Mouse (Mus musculus) CH12.LX (cell line): ENCODE measurements at regions not wholly inside any gene's neighbourhood (a gene's known extent, or its start where the extent isn't known, plus 50 kb on each side); places are given as distances from the start of the nearest gene placed in this dataset.

Source experiments
- DNase-seq: peaks from one replicate; pipeline ENCODE4 v3.0.0-alpha.2; 2013; ENCODE audit errors: extremely low read depth
- H3K27ac ChIP-seq: 2 replicates; pipeline ENCODE4 v1.5.1; 2012; ENCODE audit warnings: low read depth, mild to moderate bottlenecking, control low read depth, moderate library complexity; ENCODE audit not compliant: insufficient read depth
- H3K27me3 ChIP-seq: replicated peaks from 2 replicates; pipeline ENCODE3; 2012; ENCODE audit warnings: inconsistent platforms
- H3K36me3 ChIP-seq, 2 experiments: replicated peaks in 1 of 2; 2 replicates each; pipeline versions ENCODE3 to v1.6.1; 2012; ENCODE audit warnings: inconsistent platforms in 1 of 2, low read length in 1 of 2, mild to moderate bottlenecking in 1 of 2, mixed read lengths in 1 of 2, moderate library complexity in 1 of 2; ENCODE audit not compliant: control insufficient read depth in 1 of 2, insufficient read depth in 1 of 2
- H3K4me1 ChIP-seq, 2 experiments: 2 replicates each; pipeline ENCODE4 v1.6.1; 2012; ENCODE audit warnings: inconsistent platforms in 1 of 2, moderate library complexity in 1 of 2; ENCODE audit not compliant: insufficient read depth in 2 of 2, control insufficient read depth in 1 of 2
- H3K4me2 ChIP-seq: 2 replicates; pipeline ENCODE4 v1.6.1; 2012; ENCODE audit warnings: low read depth, mild to moderate bottlenecking, control low read depth; ENCODE audit not compliant: poor library complexity, insufficient read depth, severe bottlenecking
- H3K4me3 ChIP-seq, 3 experiments: fragments of 150-350 bp in 1 of 3; sonication (generic) in 1 of 3; replicated peaks in 1 of 3; 2 replicates each; pipeline versions ENCODE3 to v1.5.1; 2011 to 2012; ENCODE audit warnings: low read depth in 2 of 3, low read length in 2 of 3, mild to moderate bottlenecking in 2 of 3, moderate library complexity in 2 of 3, control low read depth in 1 of 3, improper control_type of control experiment in 1 of 3, inconsistent platforms in 1 of 3, mixed read lengths in 1 of 3; ENCODE audit not compliant: poor library complexity in 1 of 3
- H3K79me2 ChIP-seq: replicated peaks from 2 replicates; pipeline ENCODE4 v1.6.1; 2012; ENCODE audit warnings: mild to moderate bottlenecking, moderate library complexity; ENCODE audit not compliant: control insufficient read depth, poor library complexity, insufficient read depth, severe bottlenecking; ENCODE audit errors: extremely low read depth
- H3K9ac ChIP-seq: 2 replicates; pipeline ENCODE4 v1.6.1; 2012; ENCODE audit warnings: low read depth, mild to moderate bottlenecking, control low read depth, moderate library complexity; ENCODE audit not compliant: insufficient read depth
- H3K9me3 ChIP-seq: replicated peaks from 2 replicates; pipeline ENCODE3; 2012; ENCODE audit warnings: low read length, inconsistent platforms, mixed read lengths
- CHD1 ChIP-seq: IDR thresholded peaks from 2 replicates; pipeline ENCODE4 v1.6.1; 2012; ENCODE audit warnings: low read depth, low read length, improper control_type of control experiment, inconsistent platforms
- CHD2 ChIP-seq: IDR thresholded peaks from 2 replicates; pipeline ENCODE4 v1.6.1; 2011; ENCODE audit warnings: low read length, improper control_type of control experiment
- CTCF ChIP-seq, 2 experiments: IDR thresholded peaks in 1 of 2; conservative IDR thresholded peaks in 1 of 2; 2 replicates each; pipeline ENCODE4 v1.5.1; 2011 to 2012; ENCODE audit warnings: low read depth in 2 of 2, low read length in 2 of 2, improper control_type of control experiment in 1 of 2, inconsistent platforms in 1 of 2, mild to moderate bottlenecking in 1 of 2, moderate library complexity in 1 of 2
- E2F4 ChIP-seq: IDR thresholded peaks from 2 replicates; pipeline ENCODE4 v1.6.1; 2011; ENCODE audit warnings: low read depth, low read length, improper control_type of control experiment; ENCODE audit not compliant: insufficient replicate concordance
- ELF1 ChIP-seq: IDR thresholded peaks from 2 replicates; pipeline ENCODE4 v1.6.1; 2014; ENCODE audit warnings: low read depth, mild to moderate bottlenecking, inconsistent platforms, low read length, improper control_type of control experiment
- ETS1 ChIP-seq: conservative IDR thresholded peaks from 2 replicates; pipeline ENCODE4 v1.6.1; 2012; ENCODE audit warnings: low read depth, mild to moderate bottlenecking, inconsistent platforms, low read length, improper control_type of control experiment, moderate library complexity
- IRF4 ChIP-seq: IDR thresholded peaks from 2 replicates; pipeline ENCODE4 v1.6.1; 2014; ENCODE audit warnings: low read depth, mild to moderate bottlenecking, inconsistent platforms, low read length, improper control_type of control experiment
- JUND ChIP-seq: conservative IDR thresholded peaks from 2 replicates; pipeline ENCODE4 v1.6.1; 2011; ENCODE audit warnings: low read depth, low read length, improper control_type of control experiment
- KAT2A ChIP-seq: IDR thresholded peaks from 2 replicates; pipeline ENCODE4 v1.6.1; 2012; ENCODE audit warnings: low read length, improper control_type of control experiment, inconsistent platforms; ENCODE audit not compliant: insufficient replicate concordance
- MAZ ChIP-seq: IDR thresholded peaks from 2 replicates; pipeline ENCODE4 v1.6.1; 2012; ENCODE audit warnings: low read depth, mild to moderate bottlenecking, inconsistent platforms, low read length, improper control_type of control experiment, moderate library complexity
- MYC ChIP-seq: IDR thresholded peaks from 2 replicates; pipeline ENCODE4 v1.6.1; 2011; ENCODE audit warnings: low read depth, mild to moderate bottlenecking, improper control_type of control experiment, low read length
- NRF1 ChIP-seq: IDR thresholded peaks from 2 replicates; pipeline ENCODE4 v1.6.1; 2014; ENCODE audit warnings: low read depth, mild to moderate bottlenecking, inconsistent platforms, low read length, improper control_type of control experiment, moderate library complexity
- PAX5 ChIP-seq: IDR thresholded peaks from 2 replicates; pipeline ENCODE4 v1.6.1; 2012; ENCODE audit warnings: low read length, inconsistent platforms, mixed read lengths
- POLR2AphosphoS2 ChIP-seq: IDR thresholded peaks from 2 replicates; pipeline ENCODE4 v1.6.1; 2011; ENCODE audit warnings: low read depth, low read length, improper control_type of control experiment
- RAD21 ChIP-seq: IDR thresholded peaks from 2 replicates; pipeline ENCODE4 v1.6.1; 2011; ENCODE audit warnings: low read depth, mild to moderate bottlenecking, low read length, improper control_type of control experiment, moderate library complexity
- RCOR1 ChIP-seq: conservative IDR thresholded peaks from 2 replicates; pipeline ENCODE4 v1.6.1; 2012; ENCODE audit warnings: low read depth, mild to moderate bottlenecking, inconsistent platforms, low read length, improper control_type of control experiment
- SMC3 ChIP-seq: IDR thresholded peaks from 2 replicates; pipeline ENCODE4 v1.6.1; 2011; ENCODE audit warnings: low read depth, low read length, improper control_type of control experiment
- TCF12 ChIP-seq: IDR thresholded peaks from 2 replicates; pipeline ENCODE4 v1.6.1; 2014; ENCODE audit warnings: low read depth, mild to moderate bottlenecking, inconsistent platforms, low read length, improper control_type of control experiment
- UBTF ChIP-seq: IDR thresholded peaks from 2 replicates; pipeline ENCODE4 v1.6.1; 2012; ENCODE audit warnings: low read depth, mild to moderate bottlenecking, inconsistent platforms, low read length, improper control_type of control experiment, moderate library complexity
- USF1 ChIP-seq: IDR thresholded peaks from 2 replicates; pipeline ENCODE4 v1.6.1; 2014; ENCODE audit warnings: low read depth, mild to moderate bottlenecking, inconsistent platforms, low read length, improper control_type of control experiment
- USF2 ChIP-seq: conservative IDR thresholded peaks from 2 replicates; pipeline ENCODE4 v1.6.1; 2011; ENCODE audit warnings: low read depth, low read length, improper control_type of control experiment
- ZKSCAN1 ChIP-seq: IDR thresholded peaks from 2 replicates; pipeline ENCODE4 v1.6.1; 2012; ENCODE audit warnings: low read depth, inconsistent platforms, low read length, improper control_type of control experiment, borderline replicate concordance
- ZMIZ1 ChIP-seq: IDR thresholded peaks from 2 replicates; pipeline ENCODE4 v1.6.1; 2012; ENCODE audit warnings: low read depth, mild to moderate bottlenecking, inconsistent platforms, low read length, improper control_type of control experiment
- dilution Hi-C: fragments of 300-500 bp; cut with MboI; formaldehyde crosslinking; loops from 2 replicates; pipeline ENCODE4 v1.14.3; 2020; ENCODE audit warnings: low sequenced_read_pairs; ENCODE audit not compliant: extremely low pct_unique_long_range_greater_than_20kb, extremely low pct_ligation_motif_present
- in situ Hi-C: fragments of 300-500 bp; cut with MboI; formaldehyde crosslinking; loops from 3 replicates; pipeline ENCODE4 v1.14.3; 2019; ENCODE audit warnings: low sequenced_read_pairs, low pct_ligation_motif_present, low pct_unique_long_range_greater_than_20kb, mixed read lengths

GRCm38 (mm10) chr16:76958597-76959392 is 54.7 kb upstream of the Usp25 start:
- no peak for TF ChIP-seq NRF1
- TF ChIP-seq USF2: no peak
- no peak for TF ChIP-seq RAD21
- TF ChIP-seq E2F4: no peak
- TF ChIP-seq JUND: no peak
- no peak for TF ChIP-seq UBTF
- TF ChIP-seq CHD1: no peak
- TF ChIP-seq ETS1: no peak
- TF ChIP-seq SMC3: no peak
- TF ChIP-seq CTCF (conservative IDR thresholded peaks at IDR 0.05 in 1 of 2, IDR thresholded peaks at IDR 0.05 in 1 of 2; ENCODE audit: low read depth in 2 of 2, low read length in 2 of 2): no peak
- no peak for TF ChIP-seq PAX5
- TF ChIP-seq ZMIZ1: no peak
- no peak for TF ChIP-seq CHD2
- TF ChIP-seq ELF1: no peak
- TF ChIP-seq MAZ: no peak
- TF ChIP-seq KAT2A: no peak
- TF ChIP-seq MYC: no peak
- no peak for TF ChIP-seq USF1
- TF ChIP-seq TCF12: no peak
- no peak for TF ChIP-seq IRF4
- TF ChIP-seq, all 38 proteins: peak for 0
- H3K4me3 ChIP-seq: no peak overlapping the region
- in situ Hi-C loops (no loop called here), dilution Hi-C loops (no loop called here)
- no peaks in the 10 kb centered on the region for H3K79me2 ChIP-seq
- no peak overlapping the region for H3K27ac ChIP-seq
- no peak for DNase-seq
- H3K4me2 ChIP-seq: no peak overlapping the region
- no peaks in the 10 kb centered on the region for H3K27me3 ChIP-seq
- H3K36me3 ChIP-seq: no peaks in the 10 kb centered on the region
- H3K4me1 ChIP-seq: no peaks in the 10 kb centered on the region
- H3K9ac ChIP-seq: no peak overlapping the region
- peaks cover 9% of the 10 kb centered on the region for H3K9me3 ChIP-seq

DNA sequence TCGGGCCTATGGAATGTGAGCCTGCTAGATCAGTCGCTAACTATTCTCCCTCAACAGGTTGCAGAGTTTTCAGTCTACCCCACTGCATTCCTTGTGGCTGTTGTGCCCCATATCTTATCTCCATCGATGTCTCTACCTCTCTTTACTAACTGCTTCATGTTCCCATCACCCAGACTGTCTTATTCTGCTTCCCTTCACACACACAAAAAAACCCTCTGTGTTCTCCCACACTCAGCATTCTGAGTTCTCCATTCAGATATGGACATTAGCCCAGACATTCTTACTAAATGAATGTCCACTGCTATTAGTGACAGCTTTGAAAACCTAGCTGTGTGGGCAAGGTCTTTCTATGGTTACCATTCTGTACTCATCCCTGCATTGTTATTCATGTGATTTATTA is 56.0 kb upstream of the Usp25 start:
- H3K4me3 ChIP-seq: no peak overlapping the region
- in situ Hi-C loops: no loop called here
- dilution Hi-C loops: no loop called here
- no peaks in the 10 kb centered on the region for H3K27me3 ChIP-seq
- H3K4me1 ChIP-seq: no peaks in the 10 kb centered on the region
- DNase-seq: no peak
- TF ChIP-seq POLR2AphosphoS2: no peak
- TF ChIP-seq ZKSCAN1: no peak
- TF ChIP-seq SMC3: no peak
- no peak for TF ChIP-seq UBTF
- no peak for TF ChIP-seq JUND
- no peak for TF ChIP-seq CHD2
- no peak for TF ChIP-seq ETS1
- TF ChIP-seq ZMIZ1: no peak
- TF ChIP-seq RCOR1: no peak
- H3K9ac ChIP-seq: no peak overlapping the region
- peaks cover 6% of the 10 kb centered on the region for H3K9me3 ChIP-seq
- H3K79me2 ChIP-seq: no peaks in the 10 kb centered on the region
- no peak overlapping the region for H3K27ac ChIP-seq
- no peak overlapping the region for H3K4me2 ChIP-seq
- no peaks in the 10 kb centered on the region for H3K36me3 ChIP-seq
